In the genomic region with DNA sequence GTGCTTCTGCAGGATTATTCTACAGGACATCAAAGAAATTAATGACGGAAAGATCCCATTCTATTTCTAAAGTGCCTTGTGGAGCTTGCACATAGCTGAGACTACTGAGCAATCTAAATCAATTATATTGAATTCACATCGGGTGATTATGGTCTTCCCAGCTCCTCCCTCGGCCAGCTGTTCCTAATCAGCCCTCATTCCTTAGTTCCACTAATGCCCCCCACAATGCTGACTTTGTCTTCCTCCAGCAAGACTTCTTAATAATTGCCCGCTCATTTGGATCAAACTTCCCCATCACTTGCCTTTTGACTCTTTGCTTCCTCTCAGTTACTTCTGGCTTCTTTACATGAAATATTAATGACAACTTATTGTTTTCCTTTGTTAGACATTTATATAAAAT, we compare ENCODE assay signal across 25 mouse cellular contexts.
DNase-seq lines count a peak whose midpoint lies in the region; ATAC-seq lines count a peak whose summit lies in the region.
"Had no signal": no experiment of that assay in that cellular context is flagged by ENCODE, and none has a peak within 500 bp of the region (broad histone marks: within the 10 kb centered on the region; RNA-seq: fewer than 3 reads in every experiment).

No protein-coding gene starts in this region.

- H3K9ac ChIP-seq in forebrain, embryonic 14.5 days (ENCODE audit: low read length), result no peak overlapping the region
- no peak overlapping the region for H3K9ac ChIP-seq in forebrain, embryonic 16.5 days (replicated peaks; ENCODE audit: low read depth, low read length)
- H3K9ac ChIP-seq: embryonic facial prominence, embryonic 15.5 days; forebrain, embryonic 15.5 days; heart, embryonic 12.5 days; hindbrain, embryonic 12.5 days had no signal

- no peak overlapping the region for H3K27ac ChIP-seq in forebrain, embryonic 14.5 days (ENCODE audit: low read depth, low read length)
- no peak overlapping the region for H3K27ac ChIP-seq in forebrain, embryonic 16.5 days (ENCODE audit: low read length)
- H3K27ac ChIP-seq: embryonic facial prominence, embryonic 15.5 days; forebrain, embryonic 10.5 days; forebrain, embryonic 15.5 days; gastrocnemius, adult 2 months; hindbrain, embryonic 12.5 days; hindbrain, postnatal 0 days had no signal

- 9% methylated on average over 4 of the region's 4 CpGs for WGBS in forebrain, embryonic 14.5 days
- 13% methylated on average over 4 of the region's 4 CpGs for WGBS in forebrain, embryonic 16.5 days

- no peak for DNase-seq in forebrain, embryonic 14.5 days (ENCODE audit: low spot score)
- DNase-seq in embryo, embryonic 11 days, result peak; percentile 53
- DNase-seq in forelimb bud, embryonic 11.5 days (ENCODE audit: low read depth, low spot score), result peak; percentile 14
- peak; percentile 49 for DNase-seq in retina, postnatal 1 day
- no peak for DNase-seq in cerebellum, adult 11-12 months
- no peak for DNase-seq in c-Kit-positive CD71-positive TER-119-positive erythroid progenitor cells, embryonic 14.5 days (ENCODE audit: low spot score)
- no peak for DNase-seq in adrenal gland, postnatal 10 days
- DNase-seq: adrenal gland, postnatal 25 days; cerebellum, adult 11 months; cerebellum, adult 9-10 months; cerebellum, postnatal 25 days; gastrocnemius, adult 2 months; gastrocnemius, postnatal 25 days; heart, postnatal 36 days; kidney, adult 11 months had no signal

- H3K4me3 ChIP-seq in forebrain, embryonic 14.5 days (ENCODE audit: low read depth, low read length), result no peak overlapping the region
- H3K4me3 ChIP-seq in forebrain, embryonic 16.5 days (replicated peaks; ENCODE audit: low read length), result no peak overlapping the region
- H3K4me3 ChIP-seq: embryonic facial prominence, embryonic 15.5 days; erythroblast, embryonic 14.5 days; forebrain, embryonic 10.5 days; forebrain, embryonic 15.5 days; gastrocnemius, adult 2 months; heart, embryonic 12.5 days; hindbrain, embryonic 12.5 days had no signal

- 0 out of 2 replicates have a peak, but pooled peaks have one; percentile 18 for ATAC-seq in forebrain, embryonic 14.5 days
- no peak for ATAC-seq in forebrain, embryonic 16.5 days
- ATAC-seq: activated CD4-positive, CD25-positive, alpha-beta regulatory T cell, adult 4 months; forebrain, embryonic 15.5 days; hindbrain, postnatal 0 days; Patski had no signal

- H3K27me3 ChIP-seq in forebrain, embryonic 14.5 days (replicated peaks; ENCODE audit: control insufficient read depth, insufficient read depth, low read length), result no peaks in the 10 kb centered on the region
- H3K27me3 ChIP-seq in forebrain, embryonic 16.5 days (replicated peaks; ENCODE audit: control insufficient read depth, insufficient read depth, low read length), result no peaks in the 10 kb centered on the region
- H3K27me3 ChIP-seq: embryonic facial prominence, embryonic 15.5 days; forebrain, embryonic 15.5 days; heart, embryonic 12.5 days; hindbrain, embryonic 12.5 days; Patski had no signal

- no peaks in the 10 kb centered on the region for H3K4me1 ChIP-seq in forebrain, embryonic 14.5 days (ENCODE audit: control insufficient read depth, insufficient read depth, low read length)
- no peaks in the 10 kb centered on the region for H3K4me1 ChIP-seq in forebrain, embryonic 16.5 days (replicated peaks; ENCODE audit: control insufficient read depth, insufficient read depth, low read length)
- H3K4me1 ChIP-seq: embryonic facial prominence, embryonic 15.5 days; heart, embryonic 12.5 days; hindbrain, embryonic 12.5 days had no signal

- no peaks in the 10 kb centered on the region for H3K9me3 ChIP-seq in forebrain, embryonic 14.5 days (replicated peaks; ENCODE audit: control insufficient read depth, low read length)
- H3K9me3 ChIP-seq in forebrain, embryonic 16.5 days (ENCODE audit: control insufficient read depth, low read length), result no peaks in the 10 kb centered on the region
- H3K9me3 ChIP-seq: embryonic facial prominence, embryonic 15.5 days; forebrain, embryonic 10.5 days; forebrain, embryonic 15.5 days; heart, embryonic 12.5 days; hindbrain, embryonic 12.5 days had no signal

- H3K4me2 ChIP-seq in forebrain, embryonic 14.5 days (ENCODE audit: low read length), result no peak overlapping the region
- no peak overlapping the region for H3K4me2 ChIP-seq in forebrain, embryonic 16.5 days (ENCODE audit: low read length)
- H3K4me2 ChIP-seq: embryonic facial prominence, embryonic 15.5 days; forebrain, embryonic 15.5 days; heart, embryonic 12.5 days; hindbrain, embryonic 12.5 days had no signal

- H3K36me3 ChIP-seq in forebrain, embryonic 14.5 days (ENCODE audit: control insufficient read depth, insufficient read depth, low read length), result no peaks in the 10 kb centered on the region
- no peaks in the 10 kb centered on the region for H3K36me3 ChIP-seq in forebrain, embryonic 16.5 days (ENCODE audit: control insufficient read depth, insufficient read depth)
- H3K36me3 ChIP-seq: embryonic facial prominence, embryonic 15.5 days; forebrain, embryonic 10.5 days; forebrain, embryonic 15.5 days; heart, embryonic 12.5 days; hindbrain, embryonic 12.5 days had no signal

Comparison
In these comparisons a context has a peak if more than half of its experiments do, and no peak if none do; other contexts are left out.
1. DNase-seq: peak in embryo, embryonic 11 days (single experiment), forelimb bud, embryonic 11.5 days (single experiment) and retina, postnatal 1 day (single experiment); none in forebrain, embryonic 14.5 days (single experiment), cerebellum, adult 11-12 months (single experiment), c-Kit-positive CD71-positive TER-119-positive erythroid progenitor cells, embryonic 14.5 days (single experiment) and adrenal gland, postnatal 10 days (single experiment).